Mouse (Mus musculus) ES-E14 (cell line): ENCODE measurements around the gene Ggcx. TPM values are rescaled to one million over a fixed set of nuclear protein-coding genes. Genes with fewer than 3 reads are reported as not detected.

Experiments used
- DNase-seq: peaks from one replicate; pipeline ENCODE4 v3.0.0-alpha.2; 2013; ENCODE audit warnings: low read depth, low spot score
- H3K27ac ChIP-seq: 2 replicates; pipeline ENCODE4 v1.5.1; 2012; ENCODE audit warnings: low read depth, mild to moderate bottlenecking, low read length, moderate library complexity, mixed read lengths; ENCODE audit not compliant: poor library complexity, insufficient read depth, severe bottlenecking
- H3K36me3 ChIP-seq: 2 replicates; pipeline ENCODE4 v1.6.1; 2012; ENCODE audit warnings: mild to moderate bottlenecking, low read length, moderate library complexity, mixed read lengths; ENCODE audit not compliant: control insufficient read depth, poor library complexity, insufficient read depth, severe bottlenecking
- H3K4me1 ChIP-seq, 2 experiments: fragments of 150-350 bp in 1 of 2; sonication (generic) in 1 of 2; 2 replicates each; pipeline ENCODE4 v1.6.1; 2012; ENCODE audit warnings: low read length in 2 of 2, mild to moderate bottlenecking in 1 of 2, mixed read lengths in 1 of 2; ENCODE audit not compliant: control insufficient read depth in 2 of 2, insufficient read depth in 2 of 2, poor library complexity in 1 of 2
- H3K4me3 ChIP-seq, 2 experiments: fragments of 150-350 bp in 1 of 2; sonication (generic) in 1 of 2; 2 replicates each; pipeline ENCODE4 v1.5.1; 2012; ENCODE audit warnings: low read length in 2 of 2, low read depth in 1 of 2, mild to moderate bottlenecking in 1 of 2, mixed read lengths in 1 of 2; ENCODE audit not compliant: insufficient read depth in 1 of 2, poor library complexity in 1 of 2, severe bottlenecking in 1 of 2
- H3K9ac ChIP-seq: 2 replicates; pipeline ENCODE4 v1.6.1; 2012; ENCODE audit warnings: low read depth, mild to moderate bottlenecking, low read length, mixed read lengths; ENCODE audit not compliant: poor library complexity, insufficient read depth, severe bottlenecking
- H3K9me3 ChIP-seq: fragments of 150-350 bp; sonication (generic); 2 replicates; pipeline ENCODE4 v1.6.1; 2012; ENCODE audit warnings: low read depth, mild to moderate bottlenecking, low read length; ENCODE audit not compliant: control insufficient read depth, insufficient read depth
- CHD2 ChIP-seq: IDR thresholded peaks from 2 replicates; pipeline ENCODE4 v1.6.1; 2014; ENCODE audit warnings: mild to moderate bottlenecking, low read depth, low read length, inconsistent platforms
- HCFC1 ChIP-seq: IDR thresholded peaks from 2 replicates; pipeline ENCODE4 v1.6.1; 2012; ENCODE audit warnings: low read length, inconsistent platforms, borderline replicate concordance; ENCODE audit not compliant: insufficient read depth
- MAFK ChIP-seq: IDR thresholded peaks from 2 replicates; pipeline ENCODE4 v1.6.1; 2014; ENCODE audit warnings: mild to moderate bottlenecking, low read depth, low read length, inconsistent platforms; ENCODE audit not compliant: insufficient read depth
- ZC3H11A ChIP-seq: IDR thresholded peaks from 2 replicates; pipeline ENCODE4 v1.6.1; 2012; ENCODE audit warnings: low read depth, mild to moderate bottlenecking, inconsistent platforms, low read length, borderline replicate concordance
- ZNF384 ChIP-seq: IDR thresholded peaks from 2 replicates; pipeline ENCODE4 v1.6.1; 2012; ENCODE audit warnings: low read depth, low read length, inconsistent platforms
- in situ Hi-C, 2 experiments: fragments of 600-800 bp; cut with MboI; formaldehyde crosslinking; loops; one replicate each; pipeline ENCODE4 v1.15.1; 2025; ENCODE audit warnings: low sequenced_read_pairs in 2 of 2, inconsistent platforms in 1 of 2; ENCODE audit not compliant: unreplicated experiment in 2 of 2
- total RNA-seq: library from RNA; depleted of rRNA; stranded (reverse); fragments of 300-350 nt; gene quantifications from 2 replicates; pipeline ENCODE4 v1.2.3, GENCODE M21; 2012

Gene Ggcx
- total RNA-seq, 1 experiment: 22.6 TPM

GRCm38 (mm10) chr6:72383952-72384351 is 30.2 kb upstream of the Ggcx start:
- H3K9me3 ChIP-seq: no peaks in the 10 kb centered on the region
- no peak overlapping the region for H3K4me3 ChIP-seq
- 0 out of 4 replicates have a peak, but pooled peaks cover 0 to under 1% of the 10 kb centered on the region in 2 experiments for H3K4me1 ChIP-seq
- DNase-seq: no peak
- no peaks in the 10 kb centered on the region for H3K36me3 ChIP-seq
- in situ Hi-C loops: no loop called here
- TF ChIP-seq CHD2 (no peak), ZC3H11A (no peak), MAFK (no peak), HCFC1 (no peak), ZNF384 (no peak)
- H3K27ac ChIP-seq: no peak overlapping the region
- H3K9ac ChIP-seq: no peak overlapping the region

DNA sequence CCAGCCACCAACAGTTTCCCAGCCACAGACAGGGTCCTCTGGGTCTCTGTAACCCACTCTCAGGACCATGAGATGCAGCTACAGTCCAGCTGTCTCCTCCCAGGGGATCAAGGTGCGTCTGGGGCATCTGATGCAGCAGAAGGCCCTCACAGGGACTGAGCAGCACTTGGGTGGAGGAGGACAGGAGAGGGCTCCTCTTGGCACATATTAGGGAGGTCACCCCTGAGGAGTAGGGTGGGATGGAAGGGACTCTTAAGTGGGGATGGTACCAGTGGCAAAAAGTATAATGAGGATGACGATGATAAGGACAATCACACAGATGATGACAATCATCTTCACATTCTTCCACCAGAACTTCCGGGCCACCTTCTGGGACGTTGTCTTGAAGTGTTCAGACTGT is 28.9 kb upstream of the Ggcx start:
- DNase-seq: no peak
- H3K4me3 ChIP-seq: no peak overlapping the region
- H3K9ac ChIP-seq: no peak overlapping the region
- H3K4me1 ChIP-seq: 0 out of 4 replicates have a peak, but pooled peaks cover 0 to 1% of the 10 kb centered on the region in 2 experiments
- no peaks in the 10 kb centered on the region for H3K9me3 ChIP-seq
- no peak for TF ChIP-seq ZC3H11A
- no peak for TF ChIP-seq CHD2
- no peak for TF ChIP-seq ZNF384
- H3K27ac ChIP-seq: no peak overlapping the region
- in situ Hi-C loops: no loop called here
- H3K36me3 ChIP-seq: no peaks in the 10 kb centered on the region

DNA sequence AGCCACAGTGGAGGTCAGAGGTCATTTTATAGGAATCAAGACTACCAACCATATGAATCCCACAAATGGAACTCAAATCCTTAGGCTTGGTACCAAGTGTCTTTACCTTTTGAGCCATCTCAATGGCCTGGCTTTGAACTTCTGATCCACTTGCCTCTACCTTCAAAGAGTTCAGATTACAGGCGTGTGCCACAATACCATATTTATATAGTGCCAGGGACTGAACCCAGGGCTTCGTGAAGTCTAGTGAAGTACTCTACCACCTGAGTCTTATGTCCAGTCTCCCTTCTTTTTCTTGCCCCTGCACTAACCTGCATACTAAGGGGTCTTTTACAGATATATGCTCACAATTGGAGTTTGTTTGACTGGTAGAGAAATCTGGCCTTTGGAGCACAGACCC is 27.5 kb upstream of the Ggcx start:
- DNase-seq: no peak
- no peak overlapping the region for H3K27ac ChIP-seq
- H3K9ac ChIP-seq: no peak overlapping the region
- H3K9me3 ChIP-seq: no peaks in the 10 kb centered on the region
- no peak overlapping the region for H3K4me3 ChIP-seq
- TF ChIP-seq CHD2 (no peak), MAFK (no peak), HCFC1 (no peak), ZC3H11A (no peak), ZNF384 (no peak)
- no peaks in the 10 kb centered on the region for H3K36me3 ChIP-seq
- peaks cover 3 to 4% of the 10 kb centered on the region in 2 experiments; a peak in 1 of 4 replicates for H3K4me1 ChIP-seq
- in situ Hi-C loops: no loop called here

DNA sequence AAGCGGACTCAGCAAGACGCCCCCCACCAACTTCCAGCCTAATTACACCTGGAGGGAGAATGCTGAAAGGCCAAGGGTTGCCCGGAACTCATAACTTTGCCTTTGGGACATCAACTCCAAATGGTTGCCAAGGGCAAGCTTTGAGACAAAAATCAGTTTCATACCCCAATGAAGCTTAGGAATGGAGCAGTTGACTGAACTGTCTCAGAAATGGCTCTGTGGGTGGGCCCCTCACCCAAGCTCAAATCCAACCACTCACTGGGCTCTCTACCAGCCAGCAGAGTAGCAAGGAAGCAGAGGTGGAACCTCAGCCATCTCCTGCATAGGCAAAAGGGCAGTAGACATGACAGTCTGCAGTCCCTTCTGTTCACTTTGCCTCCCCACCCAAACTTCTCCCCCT is 26.3 kb upstream of the Ggcx start:
- no peaks in the 10 kb centered on the region for H3K36me3 ChIP-seq
- H3K9me3 ChIP-seq: no peaks in the 10 kb centered on the region
- no peak overlapping the region for H3K27ac ChIP-seq
- H3K4me3 ChIP-seq: no peak overlapping the region
- TF ChIP-seq HCFC1 (no peak), MAFK (no peak), ZC3H11A (no peak), ZNF384 (no peak), CHD2 (no peak)
- H3K4me1 ChIP-seq: peaks cover 3 to 4% of the 10 kb centered on the region in 2 experiments; a peak in 1 of 4 replicates
- in situ Hi-C loops: no loop called here
- no peak overlapping the region for H3K9ac ChIP-seq
- no peak for DNase-seq

GRCm38 (mm10) chr6:72388266-72388665 is 25.8 kb upstream of the Ggcx start:
- no peak for DNase-seq
- Histone ChIP-seq H3K36me3 (no peaks in the 10 kb centered on the region), H3K4me3 (no peak overlapping the region), H3K9me3 (no peaks in the 10 kb centered on the region), H3K9ac (no peak overlapping the region), H3K27ac (no peak overlapping the region), H3K4me1 (peaks cover 3 to 4% of the 10 kb centered on the region in 2 experiments; a peak in 1 of 4 replicates)
- no peak for TF ChIP-seq ZC3H11A
- no peak for TF ChIP-seq ZNF384
- no peak for TF ChIP-seq CHD2
- in situ Hi-C loops: no loop called here
